Mouse (Mus musculus): ENCODE data around the gene Ptprm. TPM values are rescaled to one million over a fixed set of nuclear protein-coding genes. Genes with fewer than 3 reads are reported as not detected.

Ptprm gene
- polyA plus RNA-seq, 1 experiment from 2014 or later = 12.9 TPM

- WGBS = 56% methylated on average over 13 of the region's 13 CpGs
- Histone ChIP-seq H3K4me2 (no peak overlapping the region), H3K27ac (replicated peaks) (no peak overlapping the region; the same call in 1 of the 2 replicates), H3K4me1 (replicated peaks) (peaks cover 13% of the 10 kb centered on the region), H3K9me3 (no peaks in the 10 kb centered on the region), H3K9ac (no peak overlapping the region), H3K27me3 (no peaks in the 10 kb centered on the region), H3K4me3 (no peak overlapping the region), H3K36me3 (no peaks in the 10 kb centered on the region)
- peak; percentile 59; the same call in 1 of the 2 replicates for ATAC-seq (ENCODE audit: low read depth)
Observed at GRCm38 (mm10) chr17:66619996-66620656, 734.1 kb downstream of the Ptprm start.

- WGBS = 70% methylated on average over 3 of the region's 3 CpGs
- ATAC-seq (ENCODE audit: low read depth) = peak; percentile 67; the same call in 1 of the 2 replicates
- Histone ChIP-seq H3K4me3 (no peak overlapping the region), H3K36me3 (no peaks in the 10 kb centered on the region), H3K9me3 (no peaks in the 10 kb centered on the region), H3K9ac (no peak overlapping the region), H3K4me1 (replicated peaks) (peaks cover 13% of the 10 kb centered on the region), H3K4me2 (no peak overlapping the region), H3K27ac (replicated peaks) (no peak overlapping the region), H3K27me3 (no peaks in the 10 kb centered on the region)
Observed at GRCm38 (mm10) chr17:66619255-66619826, 734.9 kb downstream of the Ptprm start.

Small RNA genes within 50 kb of the gene (microRNA-seq; reads per million reads assigned to microRNA genes)
- gene Mir5709 = not detected

Measured in neural tube, embryonic 13.5 days (tissue).